Comparison of ENCODE assay signal across 22 mouse cellular contexts in genomic region chr2:18687671-18688170, GRCm38 (mm10). TPM values are rescaled to one million over a fixed set of nuclear protein-coding genes. Genes with fewer than 3 reads are reported as not detected.
DNase-seq lines count a peak whose midpoint lies in the region; ATAC-seq and TF ChIP-seq lines count a peak whose summit lies in the region.
"Had no signal": no experiment of that assay in that cellular context is flagged by ENCODE, and none has a peak within 500 bp of the region (broad histone marks: within the 10 kb centered on the region; RNA-seq: fewer than 3 reads in every experiment).

No protein-coding gene starts in this region.

- no peak overlapping the region for H3K4me2 ChIP-seq in midbrain, embryonic 14.5 days (ENCODE audit: low read length)
- no peak overlapping the region for H3K4me2 ChIP-seq in midbrain, embryonic 15.5 days

- H3K9me3 ChIP-seq in heart, embryonic 10.5 days: no peaks in the 10 kb centered on the region
- 0 out of 2 replicates have a peak, but pooled peaks cover 3% of the 10 kb centered on the region for H3K9me3 ChIP-seq in midbrain, embryonic 14.5 days (ENCODE audit: control insufficient read depth, low read length)
- no peaks in the 10 kb centered on the region for H3K9me3 ChIP-seq in midbrain, embryonic 15.5 days
- H3K9me3 ChIP-seq: embryonic facial prominence, embryonic 13.5 days; forebrain, embryonic 13.5 days; heart, embryonic 12.5 days; hindbrain, embryonic 15.5 days; intestine, embryonic 15.5 days had no signal

- H3K4me3 ChIP-seq in heart, embryonic 10.5 days: no peak overlapping the region
- no peak overlapping the region for H3K4me3 ChIP-seq in midbrain, embryonic 14.5 days (replicated peaks; ENCODE audit: low read depth, low read length)
- no peak overlapping the region for H3K4me3 ChIP-seq in midbrain, embryonic 15.5 days

- H3K36me3 ChIP-seq in heart, embryonic 10.5 days: peaks cover 17% of the 10 kb centered on the region
- peaks cover 18% of the 10 kb centered on the region for H3K36me3 ChIP-seq in midbrain, embryonic 14.5 days (ENCODE audit: control insufficient read depth, insufficient read depth, low read length)
- H3K36me3 ChIP-seq in midbrain, embryonic 15.5 days (replicated peaks): peaks cover 8% of the 10 kb centered on the region; the same call in 1 of the 2 replicates
- H3K36me3 ChIP-seq in splenic B cell, adult 2 months (ENCODE audit: control insufficient read depth, insufficient read depth, low read length, poor library complexity, severe bottlenecking): no peaks in the 10 kb centered on the region
- H3K36me3 ChIP-seq: intestine, embryonic 15.5 days had no signal

- H3K27me3 ChIP-seq in heart, embryonic 10.5 days (ENCODE audit: insufficient read depth, poor library complexity, severe bottlenecking): peaks cover 91% of the 10 kb centered on the region
- H3K27me3 ChIP-seq in midbrain, embryonic 14.5 days (ENCODE audit: control insufficient read depth, insufficient read depth, low read length): peaks cover 75% of the 10 kb centered on the region
- H3K27me3 ChIP-seq in midbrain, embryonic 15.5 days (replicated peaks): peaks cover 55% of the 10 kb centered on the region
- H3K27me3 ChIP-seq in splenic B cell, adult 2 months (ENCODE audit: control insufficient read depth, insufficient read depth, low read length, poor library complexity, severe bottlenecking): peaks cover 3% of the 10 kb centered on the region; the same call in 1 of the 2 replicates

- 6% methylated on average over 9 of the region's 9 CpGs for WGBS in heart, embryonic 10.5 days
- WGBS in midbrain, embryonic 14.5 days: 5% methylated on average over 9 of the region's 9 CpGs
- 6% methylated on average over 9 of the region's 9 CpGs for WGBS in midbrain, embryonic 15.5 days

- no peak overlapping the region for H3K9ac ChIP-seq in midbrain, embryonic 14.5 days (replicated peaks; ENCODE audit: low read length)
- no peak overlapping the region for H3K9ac ChIP-seq in midbrain, embryonic 15.5 days
- H3K9ac ChIP-seq: embryonic facial prominence, embryonic 13.5 days; forebrain, embryonic 13.5 days; forebrain, postnatal 0 days; heart, embryonic 12.5 days; hindbrain, embryonic 15.5 days; intestine, embryonic 15.5 days had no signal

- H3K4me1 ChIP-seq in heart, embryonic 10.5 days: peaks cover 20% of the 10 kb centered on the region
- peaks cover 11% of the 10 kb centered on the region; the same call in 1 of the 2 replicates for H3K4me1 ChIP-seq in midbrain, embryonic 14.5 days (ENCODE audit: control insufficient read depth, insufficient read depth, low read length)
- peaks cover 21% of the 10 kb centered on the region for H3K4me1 ChIP-seq in midbrain, embryonic 15.5 days

- peak; percentile 61 for DNase-seq in heart, embryonic 10.5 days (ENCODE audit: low spot score)
- DNase-seq in heart, adult 11 months: no peak
- DNase-seq in midbrain, embryonic 14.5 days: peak; percentile 28
- DNase-seq in brain, embryonic 14.5 days (ENCODE audit: low read depth): peak; percentile 44
- peak; percentile 51 for DNase-seq in splenic B cell, adult 2 months (ENCODE audit: low read depth, low spot score)
- no peak for DNase-seq in gastrocnemius, postnatal 25 days
- DNase-seq in right cerebral cortex, postnatal 10 days (ENCODE audit: low spot score in 2 of 2): no peak
- DNase-seq: adrenal gland, adult 8-10 months; adrenal gland, postnatal 36 days; cerebellum, adult 11 months; cerebellum, adult 8-10 months; cerebellum, postnatal 14 days; gastrocnemius, postnatal 14 days had no signal

- ATAC-seq in midbrain, embryonic 14.5 days (ENCODE audit: low FRiP score, low TSS enrichment): no peak
- ATAC-seq in midbrain, embryonic 15.5 days (replicated peaks): no peak
- ATAC-seq: forebrain, postnatal 0 days; intestine, embryonic 15.5 days had no signal

- no peak for TF ChIP-seq POLR2A in brain, embryonic 14.5 days (IDR thresholded peaks at IDR 0.05; ENCODE audit: borderline replicate concordance, extremely low read depth, insufficient read depth, insufficient read length, poor library complexity, severe bottlenecking)

- no peak overlapping the region for H3K27ac ChIP-seq in heart, embryonic 10.5 days
- no peak overlapping the region for H3K27ac ChIP-seq in midbrain, embryonic 14.5 days (replicated peaks; ENCODE audit: low read depth, low read length)
- no peak overlapping the region for H3K27ac ChIP-seq in midbrain, embryonic 15.5 days
- H3K27ac ChIP-seq: embryonic facial prominence, embryonic 13.5 days; forebrain, embryonic 13.5 days; hindbrain, embryonic 10.5 days; hindbrain, embryonic 15.5 days; intestine, embryonic 15.5 days had no signal

- TF ChIP-seq CTCF in brain, embryonic 14.5 days (IDR thresholded peaks at IDR 0.05; ENCODE audit: borderline replicate concordance, extremely low read depth, insufficient read depth, insufficient read length): no peak

RNA-seq across cellular contexts. Expression of gene Spag6, which starts 6.1 kb away (rescaled TPM):
- polyA plus RNA-seq in heart, embryonic 10.5 days (2016; fragmentation: Nextera tagmentation; extraction: Ambion mirVana): not detected in 2 replicates
- polyA plus RNA-seq in midbrain, embryonic 14.5 days (2014; fragmentation: Nextera tagmentation; extraction: Ambion mirVana): 0.20 and 0.25 TPM in 2 replicates
- polyA plus RNA-seq in midbrain, embryonic 15.5 days (2015; fragmentation: Nextera tagmentation; extraction: Ambion mirVana): 0.14 and 0.17 TPM in 2 replicates
- 0.06 and 0.12 TPM in 2 replicates for polyA plus RNA-seq in brain, embryonic 14.5 days (2012; rRNA removed)
- total RNA-seq in gastrocnemius, postnatal 25 days (2021): under 1 TPM in 1 of 2 experiments, not detected in 1; 0.36 TPM
- total RNA-seq: common myeloid progenitor, adult 5-6 weeks; forebrain, postnatal 0 days had no signal

RNA-seq across cellular contexts. Expression of gene Bmi1, which starts 10.9 kb away (rescaled TPM):
- 10.0 and 16.0 TPM in 2 replicates for polyA plus RNA-seq in heart, embryonic 10.5 days (2016; fragmentation: Nextera tagmentation; extraction: Ambion mirVana)
- polyA plus RNA-seq in midbrain, embryonic 14.5 days (2014; fragmentation: Nextera tagmentation; extraction: Ambion mirVana): 34.1 and 43.6 TPM in 2 replicates
- polyA plus RNA-seq in midbrain, embryonic 15.5 days (2015; fragmentation: Nextera tagmentation; extraction: Ambion mirVana): 22.0 and 25.0 TPM in 2 replicates
- polyA plus RNA-seq in brain, embryonic 14.5 days (2012; rRNA removed): 75.4 and 93.2 TPM in 2 replicates
- 10 to 100 TPM; 29.9 to 42.7 TPM for total RNA-seq in gastrocnemius, postnatal 25 days (2021)

RNA-seq across cellular contexts. Expression of gene Commd3, which starts 15.5 kb away (rescaled TPM):
- polyA plus RNA-seq in heart, embryonic 10.5 days (2016; fragmentation: Nextera tagmentation; extraction: Ambion mirVana): 106 and 113 TPM in 2 replicates
- polyA plus RNA-seq in midbrain, embryonic 14.5 days (2014; fragmentation: Nextera tagmentation; extraction: Ambion mirVana): 202 and 219 TPM in 2 replicates
- 179 and 185 TPM in 2 replicates for polyA plus RNA-seq in midbrain, embryonic 15.5 days (2015; fragmentation: Nextera tagmentation; extraction: Ambion mirVana)
- 114 and 143 TPM in 2 replicates for polyA plus RNA-seq in brain, embryonic 14.5 days (2012; rRNA removed)
- 10 to 100 TPM; 89.2 to 91.5 TPM for total RNA-seq in gastrocnemius, postnatal 25 days (2021)

Comparison
In these comparisons a context has a peak if more than half of its experiments do, and no peak if none do; other contexts are left out.
1. DNase-seq: peak in heart, embryonic 10.5 days (single experiment), midbrain, embryonic 14.5 days (single experiment), brain, embryonic 14.5 days (single experiment) and splenic B cell, adult 2 months (single experiment); none in heart, adult 11 months (single experiment), gastrocnemius, postnatal 25 days (single experiment) and right cerebral cortex, postnatal 10 days (0 of 2).